Mouse (Mus musculus) kidney, postnatal 25 days (tissue): ENCODE measurements at regions not wholly inside any gene's neighbourhood (a gene's known extent, or its start where the extent isn't known, plus 50 kb on each side); places are given as distances from the start of the nearest gene placed in this dataset.

Experiments used
- DNase-seq, 2 experiments: peaks; one replicate each; pipeline ENCODE4 v3.0.0; 2021; ENCODE audit warnings: mixed read lengths in 2 of 2

GRCm38 (mm10) chr13:37572983-37573382 is 205.2 kb upstream of the Rreb1 start:
- DNase-seq = no peak

DNA sequence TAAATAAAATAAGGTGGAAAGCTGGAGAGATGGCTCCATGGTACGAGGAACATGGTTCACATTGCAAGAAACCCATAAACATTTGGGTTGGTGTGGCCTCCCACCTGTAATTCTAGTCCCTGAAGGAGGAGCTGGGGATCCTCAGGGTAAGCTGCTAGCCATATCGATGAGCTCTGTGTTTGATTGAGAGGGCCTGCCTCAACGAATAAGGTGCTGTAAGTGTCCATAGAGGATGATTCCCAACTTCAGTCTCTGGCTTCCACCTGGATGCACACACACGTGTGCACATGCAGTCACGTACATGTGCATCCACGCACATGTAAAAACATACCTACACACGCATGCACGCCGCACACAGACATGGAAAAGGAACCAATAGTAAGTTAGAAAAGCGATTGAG is 199.0 kb upstream of the Rreb1 start:
- DNase-seq = no peak

DNA sequence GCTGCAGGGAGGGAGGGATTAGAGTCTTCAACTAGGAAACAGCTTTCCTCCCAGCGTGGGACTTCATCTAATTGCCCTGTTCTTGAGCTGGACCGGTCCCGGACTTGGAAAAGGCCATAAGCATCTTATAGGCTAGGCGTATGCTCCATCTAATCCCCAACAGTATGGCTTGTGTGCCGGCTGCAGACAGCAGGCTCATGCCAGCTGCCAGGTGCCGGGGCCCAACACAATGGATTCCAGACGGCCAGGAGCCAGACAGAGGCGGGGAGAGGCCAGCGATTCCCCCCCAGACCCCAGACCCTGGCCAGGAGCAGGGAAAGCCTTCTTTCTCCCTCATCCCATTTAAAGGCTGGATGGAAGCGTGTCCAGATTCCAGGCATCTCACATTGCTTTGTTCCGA is 198.4 kb upstream of the Rreb1 start:
- DNase-seq = no peak

DNA sequence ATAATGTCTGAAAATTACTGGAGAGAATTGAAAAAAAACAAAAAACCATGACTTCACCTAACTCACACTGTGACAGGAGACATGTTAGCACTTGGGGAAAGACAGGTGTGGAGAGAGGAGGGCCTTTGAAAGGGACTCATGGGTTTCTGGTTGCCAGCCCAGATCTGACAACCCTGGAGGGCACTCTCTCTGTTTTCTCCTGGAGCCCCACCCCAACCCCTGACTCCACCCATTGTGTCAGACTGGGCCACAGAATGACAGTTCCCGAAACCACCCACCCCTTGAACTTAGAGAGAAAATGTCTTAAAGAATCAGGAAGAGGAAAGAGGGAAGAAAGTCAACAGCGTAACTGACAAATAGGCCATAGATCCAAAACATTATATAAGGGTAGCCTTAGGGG is 197.4 kb upstream of the Rreb1 start:
- no peak for DNase-seq

DNA sequence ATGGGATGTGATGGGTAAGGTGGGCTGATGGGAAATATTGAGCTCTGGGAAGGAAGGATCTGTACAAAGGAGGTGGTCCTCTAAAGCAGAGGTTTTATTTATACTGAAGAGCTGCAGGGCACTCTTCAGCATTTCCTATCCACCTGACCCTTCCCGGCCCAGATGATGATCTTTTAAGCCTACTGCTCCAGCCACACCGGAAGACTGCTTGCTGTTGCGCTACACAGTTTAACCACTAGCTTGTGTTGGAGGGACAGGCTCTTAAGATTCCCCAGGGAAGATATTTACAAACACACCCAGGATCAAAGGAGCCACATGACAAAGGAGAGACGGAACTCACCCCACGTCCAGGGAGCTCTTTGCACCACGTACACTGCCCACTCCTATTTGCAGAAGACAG is 196.8 kb upstream of the Rreb1 start:
- no peak for DNase-seq

DNA sequence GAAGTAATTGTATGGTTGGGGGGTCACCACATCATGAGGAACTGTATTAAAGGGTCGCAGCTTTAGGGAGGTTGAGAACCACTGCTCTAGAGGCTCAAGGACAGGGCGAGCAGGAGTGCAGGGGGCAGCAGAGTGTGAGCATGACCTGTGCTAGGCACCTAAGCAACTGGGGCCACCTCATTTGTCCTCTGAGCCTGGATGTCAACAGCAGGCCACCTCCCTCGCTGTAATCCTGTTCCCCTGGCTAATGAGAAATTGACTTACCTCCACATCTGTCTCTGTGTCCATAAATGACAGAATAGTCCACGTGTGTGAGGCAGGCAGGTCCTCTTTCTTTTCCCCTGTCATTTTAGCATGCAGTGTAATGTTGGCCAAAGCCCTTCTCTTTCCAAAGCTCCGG is 192.7 kb upstream of the Rreb1 start:
- DNase-seq = no peak

DNA sequence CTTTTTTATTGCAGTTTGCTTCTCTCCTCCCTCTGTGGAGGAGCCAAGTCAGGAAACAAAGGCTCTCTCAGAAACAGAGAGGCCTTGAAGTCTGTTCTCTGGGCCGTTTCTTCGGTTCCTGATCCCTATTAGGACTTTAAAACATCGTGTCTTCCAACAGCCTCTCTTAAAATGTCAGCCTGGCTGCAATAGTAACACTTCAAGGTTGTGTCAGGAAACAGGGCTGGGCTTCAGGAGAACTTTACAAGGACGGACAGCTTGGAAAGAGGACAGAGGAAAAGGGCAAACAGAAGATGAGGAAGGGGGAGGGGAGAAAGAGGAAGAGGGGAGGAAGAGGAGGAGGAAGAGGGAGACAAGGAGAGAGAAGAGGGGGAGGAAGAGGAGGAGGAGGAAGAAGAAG is 191.7 kb upstream of the Rreb1 start:
- no peak for DNase-seq

DNA sequence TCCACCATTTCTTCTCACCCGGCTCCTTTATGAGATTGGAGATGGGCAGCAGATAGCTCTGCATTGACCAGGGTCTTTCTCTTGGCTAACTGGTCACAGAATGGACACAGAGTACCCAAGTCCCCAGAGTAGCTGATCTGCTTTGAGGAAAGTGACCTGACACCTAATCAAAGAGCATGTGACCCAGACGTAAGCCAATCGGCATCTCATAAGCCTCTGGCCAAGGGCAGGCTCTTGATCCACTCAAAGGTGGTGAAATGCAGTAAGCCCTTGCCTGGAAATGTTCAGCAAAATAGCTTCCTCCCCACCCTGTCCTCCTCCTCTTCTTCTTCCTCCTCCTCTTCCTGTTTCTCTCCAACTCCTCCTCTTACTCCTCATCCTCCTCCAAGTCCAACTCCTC is 190.3 kb upstream of the Rreb1 start:
- DNase-seq = no peak

- no peak for DNase-seq
These were observed 189.5 kb upstream of the Rreb1 start for GRCm38 (mm10) chr13:37588528-37589176.

DNA sequence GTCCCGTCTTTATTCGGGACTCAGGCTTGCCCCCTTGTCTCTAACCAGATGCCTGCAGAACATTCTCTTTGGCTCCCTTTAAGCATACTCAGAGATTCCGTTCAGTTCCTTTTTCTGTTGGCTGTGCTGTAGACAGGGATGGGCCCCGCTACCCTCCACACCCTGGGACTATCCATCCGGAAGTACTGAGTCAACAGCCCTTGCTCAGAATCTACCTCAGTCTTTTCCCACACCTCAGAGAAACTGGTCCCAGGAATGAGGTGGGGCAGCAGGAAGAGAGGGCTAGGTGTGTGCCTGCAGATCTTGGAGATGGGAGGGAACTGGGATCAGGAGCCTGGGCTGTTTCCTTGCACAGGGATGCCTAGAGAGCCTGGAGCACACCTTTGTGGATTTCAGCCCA is 186.1 kb upstream of the Rreb1 start:
- DNase-seq = no peak

GRCm38 (mm10) chr13:37595196-37595595 is 183.0 kb upstream of the Rreb1 start:
- peak; percentile 44 to 62 for DNase-seq

GRCm38 (mm10) chr13:37597575-37597974 is 180.6 kb upstream of the Rreb1 start:
- DNase-seq = peak; percentile 73 to 88

DNA sequence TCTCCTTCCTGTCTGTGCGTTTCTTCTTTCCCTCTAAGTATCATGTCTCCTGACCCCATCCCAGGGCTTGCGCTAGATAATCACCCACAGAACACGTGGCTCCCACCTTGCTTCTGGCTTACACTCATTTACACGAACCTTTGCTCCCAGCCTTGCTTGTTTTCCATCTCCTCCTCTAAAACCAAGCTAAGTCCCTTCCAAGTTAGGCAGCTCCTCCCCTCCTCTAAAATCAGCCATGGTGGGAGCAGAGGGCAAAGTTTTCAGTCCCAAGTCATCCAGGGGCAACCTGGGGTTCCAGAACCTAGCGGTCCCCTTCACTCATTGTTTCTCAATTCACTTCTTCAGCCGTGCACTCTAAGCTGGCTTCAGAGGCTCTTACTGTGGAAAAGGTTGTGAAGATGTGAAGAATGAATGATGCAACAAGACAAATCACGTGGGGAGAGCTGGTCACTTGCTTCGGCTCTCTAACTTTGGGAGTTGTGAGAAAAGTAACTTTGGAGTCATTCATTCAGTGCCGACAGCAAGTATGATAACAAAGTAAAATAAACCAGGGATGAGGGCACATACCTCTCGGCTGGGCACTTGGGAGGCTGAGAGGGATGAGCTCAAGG is 179.9 kb upstream of the Rreb1 start:
- peak; percentile 76 to 89 for DNase-seq

DNA sequence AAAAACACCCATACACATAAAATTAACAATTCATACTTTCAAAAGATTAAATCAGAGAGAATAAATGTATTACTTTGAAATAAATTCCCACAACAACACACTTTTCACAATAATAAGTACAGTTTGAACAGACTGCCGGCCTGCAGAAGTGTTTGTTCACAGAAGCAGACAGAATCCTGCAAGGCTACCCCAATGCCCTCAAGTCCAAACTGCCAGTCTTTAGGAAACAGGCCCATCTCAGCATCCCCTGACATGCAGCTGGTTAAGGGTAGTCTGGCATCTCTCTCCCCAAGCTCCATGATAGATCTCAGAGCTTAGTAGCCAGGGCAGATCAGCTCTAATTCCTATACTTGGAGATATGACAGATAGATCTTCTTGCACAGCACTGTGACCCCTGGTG is 178.5 kb upstream of the Rreb1 start:
- DNase-seq = peak in 1 of 2 experiments; percentile 59

DNA sequence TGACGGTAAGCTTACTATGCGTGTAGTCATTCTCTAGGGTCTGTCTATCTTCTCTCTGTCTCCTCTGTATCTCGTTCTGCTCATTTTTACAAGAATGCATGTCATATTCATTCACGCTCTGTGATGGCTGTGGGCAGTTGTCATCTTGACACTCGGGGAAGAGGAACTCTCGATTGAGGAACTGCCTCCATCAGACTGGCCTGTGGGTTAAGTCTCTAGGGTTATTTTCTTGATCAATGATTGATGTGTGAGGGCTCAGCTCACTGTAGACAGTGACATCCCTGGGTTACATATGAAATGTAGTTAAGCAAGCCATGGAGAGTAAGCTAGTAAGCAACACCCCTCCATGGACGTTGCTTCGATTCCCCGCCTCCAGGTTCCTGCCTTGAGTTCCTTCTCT is 178.0 kb upstream of the Rreb1 start:
- DNase-seq = no peak

GRCm38 (mm10) chr13:37601068-37601467 is 177.1 kb upstream of the Rreb1 start:
- DNase-seq = peak in 1 of 2 experiments; percentile 54

- DNase-seq = peak in 1 of 2 experiments; percentile 53
These were observed 175.9 kb upstream of the Rreb1 start for GRCm38 (mm10) chr13:37602256-37602655.

DNA sequence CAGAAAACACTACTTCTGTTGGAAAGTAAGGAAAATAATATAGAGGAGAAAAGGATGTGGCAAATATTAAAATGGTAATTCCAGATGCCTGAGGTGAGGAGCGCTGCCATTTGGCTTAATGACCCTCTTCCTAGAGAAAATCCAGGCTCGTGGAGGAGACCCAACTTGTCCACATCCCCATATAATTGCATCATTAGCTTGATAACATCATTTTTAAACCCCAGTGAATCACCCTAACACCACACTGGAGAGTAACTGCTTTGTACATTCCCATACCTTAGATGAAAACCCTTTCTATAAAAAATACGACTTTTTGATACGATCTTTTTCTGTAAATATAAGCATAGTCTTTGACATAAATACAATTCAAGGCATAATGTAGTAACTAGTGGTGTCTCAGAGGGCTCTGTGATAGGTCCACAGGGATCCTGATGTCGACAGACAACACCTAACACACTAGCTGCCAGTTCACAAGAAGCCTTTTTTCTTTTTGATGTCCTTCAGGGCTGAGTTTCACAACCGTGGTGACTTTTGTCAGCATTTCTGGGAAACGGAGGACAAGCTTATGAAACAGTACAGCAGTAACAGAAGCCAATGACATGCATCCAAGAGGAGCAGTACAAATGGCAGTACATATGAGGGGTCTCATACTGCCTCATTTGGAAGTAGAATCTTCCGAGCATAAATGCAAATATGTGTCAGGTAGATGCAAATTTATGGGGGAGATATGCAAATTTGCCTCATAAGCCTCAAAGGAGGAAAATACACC is 174.8 kb upstream of the Rreb1 start:
- no peak for DNase-seq

GRCm38 (mm10) chr13:37606250-37606649 is 171.9 kb upstream of the Rreb1 start:
- DNase-seq = no peak

DNA sequence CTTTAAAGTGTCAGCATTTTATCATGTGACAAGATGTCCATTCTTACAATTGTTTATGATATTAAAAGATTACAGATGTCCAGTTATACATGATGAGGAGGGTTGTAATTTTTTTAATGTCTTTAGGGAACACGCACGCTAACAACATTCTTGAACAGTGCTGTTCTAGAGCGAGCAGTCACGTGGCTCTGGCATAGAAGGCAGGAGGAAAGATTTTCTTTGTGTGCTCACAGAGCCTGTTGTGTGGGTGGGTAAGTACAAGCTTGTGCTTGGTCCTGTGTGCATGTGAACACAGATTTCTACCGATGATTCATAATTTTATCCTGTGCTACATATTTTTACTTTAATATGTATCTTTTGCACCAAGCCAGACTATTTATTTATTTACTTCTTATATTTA is 169.1 kb upstream of the Rreb1 start:
- DNase-seq = no peak

DNA sequence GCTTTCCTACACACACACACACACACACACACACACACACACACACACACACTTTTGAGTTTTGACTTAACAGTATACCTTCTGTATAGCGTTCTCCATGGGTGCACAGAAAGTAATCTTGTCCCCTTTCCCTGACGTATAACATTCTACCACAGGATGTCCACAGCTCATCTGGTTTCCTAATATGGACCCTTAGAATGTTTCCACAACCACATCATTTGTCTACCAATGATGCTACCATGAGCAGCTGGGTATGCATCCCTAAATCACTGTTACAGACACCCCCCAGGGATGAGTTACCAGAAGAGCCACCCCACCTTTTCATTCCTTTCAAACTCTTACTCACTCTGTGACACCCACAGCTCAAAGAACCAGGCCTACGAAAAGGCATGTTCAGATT is 166.8 kb upstream of the Rreb1 start:
- no peak for DNase-seq

DNA sequence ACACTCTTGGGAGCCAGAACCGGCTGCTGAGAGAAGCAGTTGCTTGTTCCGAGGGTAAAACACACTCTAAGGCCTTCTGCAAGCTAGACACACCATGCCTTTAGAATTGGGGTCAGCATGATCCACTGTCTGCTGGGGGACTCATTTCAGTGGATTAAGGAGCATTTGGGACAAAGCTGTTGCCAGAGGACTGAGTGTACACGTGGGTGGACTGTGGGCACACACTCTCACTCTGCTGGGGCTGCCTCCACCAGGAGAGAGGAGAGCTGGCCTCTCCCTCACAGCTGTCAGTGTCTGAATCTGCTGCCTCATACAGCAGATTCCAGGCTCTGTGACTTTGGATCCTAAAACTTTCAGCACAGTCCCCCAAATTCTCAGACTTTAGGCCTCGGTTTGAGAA is 161.2 kb upstream of the Rreb1 start:
- DNase-seq = no peak

DNA sequence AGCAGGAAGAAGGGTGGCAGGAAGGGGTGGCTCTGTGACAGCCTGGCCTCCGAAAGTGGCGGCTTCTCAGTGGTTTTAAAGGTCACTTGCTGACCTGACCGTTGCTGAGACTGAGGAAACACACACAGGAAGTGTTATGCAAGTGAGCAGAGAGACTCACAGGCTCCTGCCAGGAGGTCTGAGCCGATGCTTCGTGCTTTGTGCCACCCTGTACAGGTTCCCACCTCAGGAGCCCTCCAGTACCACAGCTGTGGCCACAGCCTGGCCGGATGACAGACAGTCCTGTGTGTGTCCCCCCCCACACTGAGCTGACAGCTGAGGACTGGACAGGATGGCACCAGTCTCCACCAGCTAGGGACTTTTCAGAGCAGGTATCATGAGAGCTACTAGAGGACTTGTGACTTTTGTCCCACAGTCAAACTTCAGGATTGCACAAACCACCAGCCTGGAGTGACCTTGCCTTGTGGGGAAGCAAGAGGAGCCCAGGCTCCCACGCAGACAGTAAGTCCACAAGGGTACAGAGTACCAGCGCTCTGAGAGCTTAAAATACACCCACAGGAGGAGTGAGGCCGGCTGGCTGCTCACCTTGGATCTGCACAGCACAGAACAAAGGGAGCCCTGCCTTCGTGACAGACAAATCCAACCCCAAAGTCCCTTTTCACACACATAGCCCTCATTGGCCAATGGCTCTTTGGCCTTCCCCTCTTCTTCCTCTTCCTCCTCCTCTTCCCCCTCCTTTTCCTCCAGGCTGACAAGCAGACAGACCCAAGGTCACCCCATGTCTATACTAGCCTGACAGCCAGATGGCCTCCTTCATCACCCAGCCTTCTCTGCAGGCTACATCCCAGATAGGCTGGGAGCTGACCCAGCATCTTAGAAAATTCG is 158.1 kb upstream of the Rreb1 start:
- DNase-seq = peak; percentile 72 to 89
